Mouse (Mus musculus) right cerebral cortex, adult 2 months (tissue): Measurements from ENCODE around the gene Fbxo27.
"Not testable (repeated sequence)": the region's sequence is repeated elsewhere in the genome, so short reads cannot be mapped to it uniquely, and the experiment has no call there.

Experiments
- DNase-seq, 2 experiments: peaks; one replicate each; pipeline ENCODE4 v3.0.0; 2021 to 2022; ENCODE audit warnings: low spot score in 2 of 2

Fbxo27 gene

DNA sequence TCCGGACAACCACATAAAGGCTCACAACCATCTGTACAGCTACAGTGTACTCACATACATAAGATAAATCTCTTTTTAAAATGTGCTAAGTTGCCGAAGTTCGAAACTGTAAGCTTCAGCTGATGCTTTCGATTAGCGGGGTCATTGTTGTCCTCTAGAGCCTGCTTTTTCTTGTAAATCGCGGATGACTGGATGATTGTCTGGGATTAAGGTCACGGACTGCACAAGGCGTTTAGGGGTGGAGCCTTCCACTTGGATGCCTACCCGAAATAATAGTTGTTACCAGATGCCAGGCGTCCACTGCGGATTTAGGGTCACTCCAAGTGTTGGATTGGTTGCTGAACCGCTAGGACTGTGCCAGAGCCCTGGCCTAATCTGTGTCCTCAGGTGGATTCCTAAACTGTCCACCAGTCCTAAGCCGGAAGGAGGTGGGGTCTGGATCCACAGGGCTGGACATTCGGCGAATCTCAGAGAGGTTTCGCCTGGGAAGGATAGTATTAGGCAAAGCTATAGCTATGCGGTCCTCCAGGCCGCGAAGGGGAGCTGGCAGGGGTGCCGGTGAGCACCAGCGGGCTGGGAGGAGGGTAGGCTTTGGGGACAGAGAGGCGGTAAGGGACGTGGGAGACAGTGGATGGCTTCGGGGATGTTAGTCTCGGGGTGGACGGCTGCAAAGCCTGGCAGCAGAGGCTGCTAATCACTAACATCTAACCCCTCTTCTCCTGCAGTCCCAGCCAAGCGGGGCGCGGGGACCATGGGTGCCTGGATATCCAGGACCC is at the start of gene Fbxo27:
Gene Fbxo27, plus strand, starts transcription at position 305 of the 776 bp plus-strand sequence.
- DNase-seq: peak in 1 of 2 experiments; percentile 53

DNA sequence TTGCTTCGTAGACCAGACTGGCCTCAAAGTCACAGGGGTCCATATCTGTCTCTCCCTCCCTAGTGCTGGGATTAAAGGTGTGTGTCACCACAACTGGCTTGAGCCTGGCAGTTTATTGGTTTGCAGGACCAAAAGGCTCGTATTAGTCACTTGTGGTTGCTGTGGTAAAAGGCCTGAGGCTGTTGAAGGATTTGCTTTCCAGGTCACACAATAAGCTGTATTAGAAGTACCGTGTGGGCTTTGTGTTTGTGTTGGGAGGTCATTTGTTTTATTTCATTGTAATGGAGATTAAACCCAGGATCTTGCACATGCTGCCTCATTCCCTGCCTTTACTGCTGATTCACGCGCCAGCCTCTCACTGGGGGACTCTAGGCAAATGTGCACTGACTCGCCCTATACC is 47.3 kb upstream of the Fbxo27 start:
- DNase-seq: no peak

DNA sequence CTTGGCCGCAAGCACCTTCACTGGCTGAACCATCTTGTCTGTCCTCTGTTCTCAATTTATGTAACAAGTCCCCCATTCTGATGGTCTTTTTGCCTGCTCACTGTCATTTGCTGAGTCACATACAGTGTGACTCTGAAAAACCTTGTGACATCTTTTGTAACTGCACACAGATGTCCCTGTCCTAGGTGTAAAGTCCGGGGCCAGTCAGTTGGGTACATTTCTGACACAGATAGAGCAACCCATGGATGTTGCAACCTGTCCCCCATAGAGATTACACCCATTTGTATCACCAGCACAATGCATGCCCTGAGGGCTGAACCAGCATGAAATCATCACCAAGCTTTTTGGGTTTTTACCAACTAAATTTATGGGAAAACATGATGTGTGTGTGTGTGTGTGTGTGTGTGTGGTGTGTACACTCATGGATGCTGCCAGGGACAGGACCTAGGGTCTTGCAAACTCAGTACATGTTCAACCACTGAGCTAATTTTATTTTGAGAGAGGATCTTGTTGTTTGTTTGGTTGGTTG is 46.6 kb upstream of the Fbxo27 start:
- no peak for DNase-seq

DNA sequence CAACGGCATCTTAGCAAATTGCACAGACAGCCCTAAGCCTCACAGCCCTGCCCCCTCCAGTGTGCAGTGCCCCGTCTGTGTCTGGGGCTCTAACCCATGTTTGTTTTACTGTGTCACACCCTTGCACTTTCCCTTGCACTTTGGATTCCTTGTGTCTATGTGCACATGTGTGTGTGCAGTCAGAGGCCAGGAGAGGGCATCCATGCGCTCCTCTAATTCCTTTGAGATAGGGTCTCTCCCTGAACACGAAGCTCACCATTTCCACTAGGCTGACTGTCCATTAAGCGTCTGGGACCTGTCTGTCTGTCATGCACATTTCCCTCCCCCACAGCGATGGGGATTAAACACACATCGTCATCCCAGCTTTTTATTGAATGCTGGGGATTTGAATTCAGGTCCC is 45.6 kb upstream of the Fbxo27 start:
- no peak for DNase-seq

DNA sequence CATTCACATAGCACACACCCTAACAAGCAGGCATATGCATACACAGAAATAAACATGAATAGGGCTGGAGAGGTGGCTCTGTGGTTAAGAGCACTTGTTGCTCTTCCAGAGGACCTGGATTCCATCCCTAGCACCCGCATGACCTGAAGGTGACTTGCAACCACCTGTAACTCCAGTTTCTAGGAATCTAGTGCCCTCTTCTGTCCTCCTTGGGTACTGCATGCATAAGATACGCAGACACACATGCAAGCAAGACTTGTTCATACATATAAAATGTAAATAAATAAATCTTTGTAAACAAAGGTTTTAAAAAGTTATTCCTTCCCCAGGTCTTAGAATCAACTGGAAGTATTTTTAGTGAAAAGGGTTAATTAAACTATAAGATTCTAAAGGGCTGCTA is 41.5 kb upstream of the Fbxo27 start:
- no peak for DNase-seq

DNA sequence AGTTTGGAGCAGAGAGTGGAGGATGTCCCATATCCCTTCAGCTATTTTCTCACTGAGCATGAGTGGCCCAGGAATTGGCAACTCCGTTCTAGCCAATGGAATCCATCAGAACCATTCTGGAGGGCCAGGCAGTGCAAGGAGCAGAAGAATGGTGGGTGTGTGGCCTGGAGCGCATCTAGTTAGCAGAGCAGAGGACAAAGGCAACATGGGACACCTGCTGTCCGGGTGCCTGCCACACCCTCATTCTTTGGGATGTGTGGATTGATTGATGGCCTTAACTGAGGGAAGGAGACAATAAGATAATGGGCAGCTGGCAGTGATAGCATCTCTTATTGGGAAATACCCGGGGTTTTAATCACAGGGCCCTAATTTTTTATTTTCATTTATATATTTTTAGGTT is 36.2 kb upstream of the Fbxo27 start:
- DNase-seq: no peak

DNA sequence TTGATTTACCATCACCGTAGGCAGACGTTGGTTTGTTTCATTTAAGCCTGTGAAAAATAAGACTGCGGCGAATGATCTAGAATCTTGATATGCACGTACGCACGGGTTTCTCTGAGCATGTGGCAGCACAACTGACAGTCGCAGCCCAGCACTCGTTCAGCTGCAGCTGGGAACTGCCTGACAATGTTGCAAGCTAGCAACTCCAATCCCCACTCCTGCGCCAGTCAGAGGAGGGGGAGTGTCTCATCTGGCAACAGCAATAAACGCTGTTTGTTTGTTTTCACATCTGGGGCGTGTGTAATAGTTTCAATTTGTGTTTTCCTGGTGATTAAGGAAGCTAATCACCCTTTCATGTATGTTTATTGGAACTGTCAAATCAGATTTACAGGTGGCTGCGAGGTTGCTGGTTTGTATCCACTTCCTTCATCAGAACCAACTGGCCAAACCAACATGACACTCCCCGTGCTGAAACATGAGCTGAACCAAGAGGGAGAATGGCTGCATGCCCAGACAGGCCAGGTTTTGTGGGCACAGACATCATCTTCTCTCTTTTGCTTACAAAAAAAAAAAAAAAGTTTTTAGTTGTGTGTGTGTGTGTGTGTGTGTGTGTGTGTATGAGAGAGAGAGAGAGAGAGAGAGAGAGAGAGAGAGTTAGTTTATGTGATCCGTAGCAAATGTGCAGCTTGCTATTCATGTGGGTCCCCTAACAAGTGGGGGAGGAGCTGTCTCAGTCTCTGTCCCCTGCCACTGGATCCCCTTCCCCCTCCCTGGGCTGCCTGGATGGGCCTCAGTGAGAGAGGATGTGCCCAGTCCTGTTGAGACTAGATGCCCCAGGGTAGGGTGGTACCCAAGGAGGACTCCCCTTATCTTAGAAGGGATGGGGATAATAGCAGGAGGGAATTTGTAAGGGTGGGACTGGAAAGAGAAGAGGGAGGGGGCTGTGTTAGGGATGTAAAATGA is 26.7 kb upstream of the Fbxo27 start:
- DNase-seq: peak; percentile 3 to 5

DNA sequence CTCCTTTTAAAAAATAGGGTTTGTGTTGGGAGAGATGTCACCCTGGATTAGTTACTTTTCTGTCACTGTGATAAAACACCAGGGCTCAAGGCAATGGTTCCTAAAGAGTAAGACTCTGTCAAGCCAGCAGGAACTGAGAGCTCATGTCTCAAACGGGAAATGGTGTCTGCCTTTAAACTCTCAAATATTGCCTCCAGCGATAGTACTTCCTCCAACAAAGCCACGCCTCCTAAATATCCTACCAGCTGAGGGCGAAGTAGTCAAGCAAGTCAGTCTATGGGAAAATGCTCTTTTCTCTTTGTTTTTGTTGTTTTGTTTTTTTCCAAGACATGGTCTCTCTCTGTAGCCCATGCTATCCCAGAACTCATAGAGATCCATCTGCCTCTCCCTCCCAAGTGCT is 21.5 kb upstream of the Fbxo27 start:
- no peak for DNase-seq

DNA sequence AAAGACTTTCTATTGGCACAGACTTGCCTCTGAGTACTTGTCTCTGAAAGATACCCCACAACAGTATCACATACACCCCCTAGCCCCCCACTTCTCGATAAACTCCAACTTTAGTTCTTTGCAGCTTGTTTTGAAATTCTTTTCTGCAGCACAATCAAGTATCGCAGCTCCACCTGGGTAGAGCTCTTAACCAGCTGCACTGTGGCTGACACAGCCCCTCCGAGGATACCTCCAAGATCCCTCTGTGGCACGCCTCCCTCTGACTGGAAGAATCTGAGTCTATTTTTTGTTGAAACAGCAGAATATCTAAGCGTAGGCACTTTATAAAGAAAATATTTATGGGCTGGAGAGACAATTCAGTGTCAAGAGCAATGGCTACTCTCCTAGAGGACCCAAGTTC is 20.4 kb upstream of the Fbxo27 start:
- DNase-seq: no peak

DNA sequence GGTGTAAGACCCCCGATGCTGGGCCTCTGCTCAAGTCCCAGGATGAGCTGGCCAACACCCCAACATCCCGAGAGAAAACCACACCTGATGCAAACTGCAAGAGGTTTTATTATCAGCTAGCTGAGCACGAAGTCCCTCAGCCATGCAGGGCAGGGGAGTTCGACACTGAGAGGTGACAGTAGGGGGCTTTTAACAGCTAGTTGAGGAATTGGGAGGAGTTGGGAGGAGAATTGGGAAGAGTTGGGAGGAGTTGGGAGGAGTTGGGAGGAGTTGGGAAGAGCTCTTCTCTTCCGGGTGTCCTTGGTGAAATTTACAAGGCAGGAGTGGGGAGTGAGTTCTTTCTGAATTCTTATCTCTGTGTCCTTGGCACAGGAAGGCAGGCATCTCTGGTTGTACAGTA is 19.9 kb upstream of the Fbxo27 start:
- not testable (repeated sequence) for DNase-seq

DNA sequence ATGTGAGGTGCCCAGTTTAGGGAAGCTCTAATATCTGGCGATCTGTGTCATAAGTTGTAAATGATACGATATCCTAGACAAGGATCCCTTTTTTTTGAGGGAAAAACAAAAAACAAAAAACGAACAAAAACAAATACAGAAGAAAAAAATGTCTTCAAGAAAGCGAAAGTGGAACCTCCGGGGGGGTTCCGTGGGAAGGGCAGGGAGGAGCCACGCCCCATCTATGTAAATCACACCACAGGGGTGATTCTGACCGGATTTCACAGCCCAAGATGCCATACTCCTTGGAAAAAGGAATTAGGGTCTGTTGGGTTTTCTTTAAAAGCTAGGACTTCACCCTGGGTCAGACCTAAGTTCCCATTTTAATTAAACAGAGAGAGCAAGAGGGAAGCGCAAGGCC is 17.7 kb upstream of the Fbxo27 start:
- DNase-seq: no peak

DNA sequence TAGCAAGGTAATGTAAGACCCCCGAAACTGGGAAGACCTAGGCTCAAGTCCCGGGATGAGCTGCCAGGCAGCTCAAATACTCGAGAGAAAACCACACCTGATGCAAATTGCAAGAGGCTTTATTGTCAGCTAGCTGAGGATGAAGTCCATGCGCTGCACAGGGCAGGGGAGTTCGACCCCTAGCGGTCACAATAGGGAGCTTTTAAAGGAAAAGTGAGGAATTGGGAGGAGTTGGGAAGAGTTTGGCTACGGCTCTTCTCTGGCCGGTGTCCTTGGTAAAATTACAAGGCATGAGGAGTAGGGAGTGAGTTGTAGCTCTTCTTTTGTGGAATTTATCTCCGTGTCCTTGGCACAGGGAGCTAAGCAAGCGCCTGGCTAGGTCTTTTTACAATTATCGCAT is 16.9 kb upstream of the Fbxo27 start:
- no peak for DNase-seq

DNA sequence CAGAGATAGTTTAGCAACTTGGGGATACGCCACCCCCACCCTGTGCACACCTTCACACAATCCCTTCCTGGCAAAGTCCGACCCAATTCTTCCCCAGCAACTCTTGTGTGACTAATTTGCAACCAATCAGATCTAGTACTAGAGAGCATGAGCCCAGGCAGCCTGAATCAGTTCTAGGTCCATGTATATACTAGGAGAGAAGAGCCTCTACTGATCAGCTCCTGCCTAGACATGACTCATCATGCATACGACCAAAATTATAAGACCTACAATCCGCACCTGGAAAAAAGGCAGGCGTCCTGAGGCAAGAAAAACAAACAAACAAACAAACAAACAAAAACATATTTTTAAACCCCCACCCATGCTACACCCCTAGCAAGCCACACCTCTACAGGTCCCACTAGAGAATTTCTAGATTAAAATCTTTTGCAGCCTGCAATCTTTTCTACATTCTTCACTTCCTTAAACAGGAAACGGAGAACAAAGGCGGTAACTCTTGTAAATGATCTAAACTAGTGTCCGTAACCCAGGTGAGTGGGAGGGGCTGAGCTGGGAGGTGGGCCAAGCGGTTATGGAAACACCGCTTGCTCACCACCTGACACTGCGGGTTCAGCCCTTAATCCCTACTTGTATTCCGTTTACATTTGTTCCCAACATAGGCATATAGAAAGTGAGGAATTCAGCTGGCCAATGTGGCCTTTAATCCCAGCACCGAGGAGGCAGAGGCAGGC is 15.7 kb upstream of the Fbxo27 start:
- no peak for DNase-seq

DNA sequence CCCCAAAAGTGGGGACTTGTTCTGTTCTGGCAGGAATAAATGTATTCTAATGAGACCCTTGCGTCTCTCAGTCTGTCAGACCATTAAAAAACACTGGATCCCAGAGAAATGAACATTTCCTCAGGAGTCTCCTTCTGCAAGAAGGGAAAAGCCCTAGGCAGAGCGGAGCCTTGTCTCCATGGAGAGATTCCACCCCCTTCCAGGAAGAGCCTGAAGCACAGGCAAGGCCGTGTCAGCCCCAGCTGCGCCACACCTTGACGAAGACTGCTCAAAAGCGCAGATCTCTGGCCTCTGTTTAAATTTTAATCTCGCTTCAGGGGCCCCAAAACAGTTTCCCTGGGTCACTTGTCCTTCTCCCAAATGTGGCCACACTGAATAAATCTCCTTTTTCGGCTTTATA is 15.0 kb upstream of the Fbxo27 start:
- DNase-seq: no peak

DNA sequence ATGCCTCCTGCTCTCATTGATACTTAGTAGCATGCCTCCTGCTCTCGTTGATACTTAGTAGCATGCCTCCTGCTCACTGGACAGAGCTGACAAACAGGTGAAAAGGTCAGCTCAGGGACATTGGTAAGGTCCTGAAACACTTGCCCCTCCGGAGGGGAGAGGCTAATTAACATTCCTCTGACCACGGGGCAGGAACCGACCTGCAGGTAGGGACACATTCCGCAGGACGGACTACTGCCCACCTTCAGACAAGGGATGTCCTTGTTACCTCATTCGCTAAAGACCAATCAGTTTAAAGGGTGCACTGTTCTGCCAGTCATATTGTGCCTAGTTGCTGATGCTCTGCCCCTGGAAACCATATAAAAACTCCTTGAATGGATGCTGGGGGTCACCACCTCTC is 1.6 kb upstream of the Fbxo27 start:
- DNase-seq: no peak

DNA sequence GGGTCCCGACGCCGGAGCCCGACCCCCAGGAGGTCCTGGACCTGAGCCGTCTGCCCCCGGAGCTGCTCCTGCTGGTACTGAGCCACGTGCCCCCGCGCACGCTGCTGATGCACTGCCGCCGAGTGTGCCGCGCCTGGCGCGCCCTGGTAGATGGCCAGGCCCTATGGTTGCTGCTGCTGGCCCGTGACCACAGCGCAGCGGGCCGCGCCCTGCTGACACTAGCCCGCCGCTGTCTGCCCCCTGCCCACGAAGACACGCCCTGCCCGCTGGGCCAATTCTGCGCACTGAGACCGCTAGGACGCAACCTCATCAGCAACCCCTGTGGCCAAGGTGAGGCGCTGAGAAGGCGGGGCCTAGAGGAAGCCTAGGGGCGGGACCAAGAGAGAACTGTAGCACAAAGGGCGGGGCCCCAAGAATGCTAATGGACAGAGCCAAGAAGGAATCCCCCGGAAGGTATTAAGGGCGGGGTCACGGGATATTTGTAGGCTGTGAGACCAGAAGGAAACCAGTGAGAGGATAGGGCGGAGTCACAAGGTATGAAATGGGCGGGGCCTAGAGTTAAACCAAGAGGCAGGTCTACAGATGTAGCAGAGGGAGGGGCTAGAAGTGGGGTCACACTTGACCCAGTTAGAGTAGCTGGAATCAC is 795 bp downstream of the Fbxo27 start:
- DNase-seq: peak; percentile 80 to 82

DNA sequence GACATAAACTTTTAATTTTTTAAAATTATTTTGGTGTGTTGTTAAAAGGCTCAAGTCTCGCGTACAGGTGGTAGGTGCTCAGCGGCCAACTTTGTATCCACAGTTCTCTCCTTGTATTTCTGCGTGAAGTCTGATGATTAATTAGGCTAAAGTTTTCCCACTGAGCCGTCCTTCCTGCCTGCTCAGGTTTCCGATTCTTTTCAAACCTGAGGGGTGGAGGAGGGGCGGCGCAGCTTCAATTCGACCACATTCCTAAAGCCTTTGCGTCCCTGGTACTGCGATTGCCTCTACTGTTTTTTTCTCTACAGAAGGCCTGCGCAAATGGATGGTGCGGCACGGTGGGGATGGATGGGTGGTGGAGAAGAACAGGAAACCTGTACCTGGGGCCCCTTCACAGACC is 1.8 kb downstream of the Fbxo27 start:
- DNase-seq: no peak

DNA sequence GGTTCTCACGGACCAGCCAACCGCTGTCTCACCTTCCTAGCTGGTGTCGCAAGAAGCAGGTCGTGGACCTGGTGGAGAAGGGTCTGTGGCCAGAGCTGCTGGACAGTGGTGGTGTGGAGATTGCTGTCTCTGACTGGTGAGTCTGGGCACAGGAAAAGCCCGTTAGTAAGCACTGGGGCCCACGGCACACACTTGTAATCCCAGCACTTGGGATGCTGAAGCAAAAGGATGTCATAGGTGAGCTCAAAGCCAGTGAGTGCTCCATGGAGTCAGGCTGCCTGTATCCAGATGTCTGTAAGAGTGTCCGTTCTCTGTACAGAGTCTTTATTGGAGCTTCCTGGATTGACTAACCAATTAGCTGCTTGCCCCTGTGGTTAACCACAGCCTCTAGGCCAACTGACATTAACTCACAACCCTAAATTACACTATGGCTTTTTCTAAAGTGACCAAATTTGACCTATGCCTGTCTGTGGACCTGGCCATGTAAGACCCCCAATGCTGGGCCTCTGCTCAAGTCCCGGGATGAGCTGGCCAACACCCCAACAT is 2.4 kb downstream of the Fbxo27 start:
- no peak for DNase-seq

DNA sequence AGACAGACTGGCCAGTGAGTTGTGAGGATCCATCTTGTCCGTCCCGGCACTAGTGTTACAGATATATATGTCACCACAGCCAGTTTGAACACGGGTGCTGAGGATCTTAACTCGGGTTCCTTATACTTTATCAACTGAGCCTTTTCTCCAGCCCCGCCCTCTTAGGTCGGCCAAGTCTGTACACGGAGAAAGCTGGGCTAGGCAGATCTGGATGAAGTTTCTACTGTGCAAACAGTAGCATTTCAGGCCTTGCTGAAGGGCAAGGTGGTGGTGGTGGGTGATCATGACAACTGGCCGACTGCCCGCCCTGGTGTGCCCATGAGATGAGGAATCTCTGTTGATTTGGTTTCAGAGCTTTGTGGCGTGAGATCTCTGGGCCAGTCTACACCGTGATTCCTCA is 4.6 kb downstream of the Fbxo27 start:
- no peak for DNase-seq

DNA sequence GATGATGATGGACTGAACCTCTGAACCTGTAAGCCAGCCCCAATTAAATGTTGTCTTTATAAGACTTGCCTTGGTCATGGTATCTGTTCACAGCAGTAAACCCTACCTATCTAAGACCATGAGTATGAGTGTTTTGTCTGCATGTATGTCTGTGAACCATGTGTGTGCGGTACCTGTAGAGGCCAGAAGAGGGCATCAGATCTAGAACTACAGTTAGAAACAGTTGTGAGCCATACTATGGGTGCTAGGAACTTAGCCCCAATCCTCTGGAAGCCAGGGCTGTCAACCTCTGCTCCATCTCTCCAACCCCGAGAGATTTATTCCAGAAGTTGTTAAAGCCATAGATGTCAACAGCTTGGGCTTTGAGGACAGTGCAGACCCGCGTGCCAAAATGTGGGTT is 7.6 kb downstream of the Fbxo27 start:
- no peak for DNase-seq

DNA sequence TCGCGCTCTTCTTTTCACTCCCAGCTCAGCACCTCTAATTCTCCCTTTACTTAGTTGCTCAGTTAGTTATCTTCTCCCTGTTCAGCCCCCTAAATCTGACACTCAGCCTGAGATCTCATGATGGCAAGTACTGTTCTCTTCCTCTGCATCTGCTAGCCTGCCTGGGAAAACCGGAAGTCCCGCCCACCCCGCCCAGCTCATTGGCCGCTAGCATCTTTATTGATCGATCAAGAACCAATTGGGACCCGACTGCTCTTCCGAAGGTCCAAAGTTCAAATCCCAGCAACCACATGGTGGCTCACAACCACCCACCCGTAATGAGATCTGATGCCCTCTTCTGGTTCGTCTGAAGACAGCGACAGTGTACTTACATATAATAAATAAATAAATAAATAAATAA is 8.7 kb downstream of the Fbxo27 start:
- not testable (repeated sequence) for DNase-seq
